Mouse (Mus musculus) neutrophil, adult 59 days (primary cell): Measurements from ENCODE around the gene Mfsd4b4. TPM values are rescaled to one million over a fixed set of nuclear protein-coding genes. Genes with fewer than 3 reads are reported as not detected.

Experiments used
- total RNA-seq, 2 experiments: library from RNA; stranded (reverse); gene quantifications; 1 replicate in 1 of 2; 2 replicates in 1 of 2; pipeline ENCODE4 v1.2.4; 2023

The Mfsd4b4 gene
- 1 to 10 TPM; 1.1 to 2.1 TPM for total RNA-seq

DNA sequence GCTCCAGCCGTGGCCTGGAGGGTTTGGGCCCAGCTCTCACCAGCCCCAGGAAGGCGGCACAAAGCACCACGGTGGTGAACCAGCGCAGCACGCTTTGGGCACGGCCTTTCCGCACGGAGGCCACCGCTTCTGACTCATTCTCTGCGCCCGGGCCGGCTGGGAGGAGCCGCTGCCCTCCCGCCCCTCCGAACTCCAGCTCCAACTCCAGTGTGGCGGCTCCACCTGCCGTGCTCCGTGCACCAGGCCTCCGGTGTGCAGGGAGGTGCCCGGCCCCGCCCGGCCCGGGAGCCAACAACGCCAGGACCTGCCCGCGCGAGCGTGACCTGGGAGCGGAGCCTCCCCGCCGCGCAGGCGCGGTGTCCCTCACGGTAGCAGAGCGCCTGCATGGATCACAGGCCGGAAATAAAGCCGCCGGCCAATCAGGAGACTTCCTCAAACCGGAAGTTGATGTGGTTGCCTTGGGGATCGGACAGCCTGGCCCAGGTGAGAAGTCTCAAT lies at the start of gene Mfsd4b4:
Gene Mfsd4b4, minus strand, starts transcription at position 365 of the 498 bp plus-strand sequence.

DNA sequence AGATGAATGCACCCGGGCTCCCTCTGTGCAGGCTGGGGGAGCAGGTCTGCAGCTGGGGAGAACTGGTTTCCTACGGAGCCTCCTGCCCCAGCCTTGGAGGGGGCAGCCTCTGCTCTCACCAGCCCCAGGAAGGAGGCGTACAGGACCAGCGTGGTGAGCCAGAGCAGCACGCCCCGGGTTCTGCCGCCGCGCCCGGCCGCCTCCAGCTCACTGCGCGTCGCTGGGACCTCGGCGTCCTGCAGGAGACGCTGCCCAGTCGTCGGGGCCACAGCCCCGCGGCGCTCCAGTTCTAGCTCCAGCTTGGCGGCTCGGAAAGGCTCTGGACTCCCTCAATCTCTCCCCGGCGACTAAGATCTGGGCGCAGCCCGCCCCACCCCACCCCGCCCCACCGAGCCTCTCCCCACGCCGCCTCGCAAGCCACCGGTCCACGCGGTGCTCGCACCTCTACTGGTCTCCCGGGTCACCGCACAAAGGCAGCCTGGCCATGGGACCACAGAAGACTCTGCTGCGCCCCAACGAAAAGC lies 27.6 kb upstream of the Mfsd4b4 start, which contains the start of gene Mfsd4b2:
Gene Mfsd4b2, minus strand, starts transcription at position 308 of the 524 bp plus-strand sequence.

Other genes starting within 250 kb of the Mfsd4b4 start
- gene Rev3l, start 167.1 kb downstream of the Mfsd4b4 start, total RNA-seq, result 10 to 100 TPM; 19.6 to 22.6 TPM
- not detected for gene Mfsd4b2, start 27.7 kb upstream of the Mfsd4b4 start, total RNA-seq
- gene Mfsd4b3, start 60.9 kb upstream of the Mfsd4b4 start, total RNA-seq, result 1 to 10 TPM; 1.3 to 1.6 TPM
- gene Mfsd4b5, start 87.4 kb upstream of the Mfsd4b4 start, total RNA-seq, result under 1 TPM; 0.60 to 0.62 TPM
- gene Mfsd4b1, start 126.0 kb upstream of the Mfsd4b4 start, total RNA-seq, result not detected
- 10 to 100 TPM; 22.2 to 29.1 TPM for gene Slc16a10, start 243.0 kb upstream of the Mfsd4b4 start, total RNA-seq